Mouse (Mus musculus) neural tube, postnatal 0 days (tissue): ENCODE data around the gene Gm6993. TPM values are rescaled to one million over a fixed set of nuclear protein-coding genes. Genes with fewer than 3 reads are reported as not detected.

ENCODE experiments used
- polyA plus RNA-seq: library from polyadenylated mRNA; unstranded; fragments of >200 nt; fragmentation: Nextera tagmentation; extraction: Ambion mirVana; gene quantifications from 2 replicates; pipeline ENCODE4 v1.2.1, GENCODE M21; 2015

The Gm6993 gene
- not detected in 2 replicates for polyA plus RNA-seq

GRCm38 (mm10) chr12:31240470-31240869 lies at the start of gene Gm6993:
Gene Gm6993, plus strand, starts transcription at chr12:31240770.

GRCm38 (mm10) chr12:31265005-31265721 lies 24.6 kb downstream of the Gm6993 start, which contains the start of gene Lamb1:
Gene Lamb1, plus strand, starts transcription at chr12:31265234.

Other genes with a start within 250 kb of the Gm6993 start
- 0.09 TPM in 2 replicates for gene Fam110c, start 166.9 kb upstream of the Gm6993 start, polyA plus RNA-seq
- gene Lamb1, start 24.5 kb downstream of the Gm6993 start, polyA plus RNA-seq: 16.2 and 17.8 TPM in 2 replicates
- 117 and 134 TPM in 2 replicates for gene Dld, start 110.7 kb downstream of the Gm6993 start, polyA plus RNA-seq
- 0.61 and 0.79 TPM in 2 replicates for gene Slc26a3, start 150.1 kb downstream of the Gm6993 start, polyA plus RNA-seq